Mouse (Mus musculus) cerebellum, adult 2 months (tissue): ENCODE measurements around the gene Klhl24.

Experiments
- CTCF ChIP-seq: fragments of 200-500 bp; IDR thresholded peaks from 2 replicates; pipeline ENCODE4 v1.5.1; 2011; ENCODE audit warnings: low read depth, mild to moderate bottlenecking, control low read depth, low read length, moderate library complexity, borderline replicate concordance; ENCODE audit not compliant: insufficient read depth
- POLR2A ChIP-seq: fragments of 200-500 bp; IDR thresholded peaks from 2 replicates; pipeline ENCODE4 v1.6.1; 2011; ENCODE audit warnings: low read length, control low read depth, borderline replicate concordance; ENCODE audit not compliant: insufficient read depth

DNA sequence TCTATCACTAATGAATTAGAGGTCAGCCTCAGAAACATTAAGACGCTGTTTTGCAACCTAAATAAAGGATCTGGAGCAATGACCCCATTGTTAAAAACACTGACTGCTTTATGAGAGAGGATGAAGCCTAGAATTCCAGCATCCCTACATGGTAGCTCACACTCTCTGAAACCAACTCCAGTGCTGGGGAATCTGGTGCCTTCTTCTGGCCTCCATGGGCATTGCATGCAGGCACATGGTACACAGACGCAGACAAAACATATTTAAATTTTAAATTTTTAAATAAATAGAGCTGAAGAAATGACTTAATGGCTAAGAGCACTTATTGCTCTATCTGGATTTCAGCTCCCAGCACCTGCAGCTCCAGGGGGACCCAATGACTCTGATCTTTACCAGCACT is 1.4 kb upstream of the Klhl24 start:
- TF ChIP-seq CTCF (no peak), POLR2A (no peak)
